Mouse (Mus musculus) heart, adult 11 months (tissue): ENCODE data around the gene Ear1.
"Not testable (repeated sequence)": the region's sequence is repeated elsewhere in the genome, so short reads cannot be mapped to it uniquely, and the experiment has no call there.

ENCODE experiments used
- DNase-seq: peaks from one replicate; pipeline ENCODE4 v3.0.0; 2022

The Ear1 gene

GRCm38 (mm10) chr14:43875417-43875816 is at the start of gene Ear1:
TSS of gene Ear1 (minus strand) at chr14:43875517.
- DNase-seq = not testable (repeated sequence)

DNA sequence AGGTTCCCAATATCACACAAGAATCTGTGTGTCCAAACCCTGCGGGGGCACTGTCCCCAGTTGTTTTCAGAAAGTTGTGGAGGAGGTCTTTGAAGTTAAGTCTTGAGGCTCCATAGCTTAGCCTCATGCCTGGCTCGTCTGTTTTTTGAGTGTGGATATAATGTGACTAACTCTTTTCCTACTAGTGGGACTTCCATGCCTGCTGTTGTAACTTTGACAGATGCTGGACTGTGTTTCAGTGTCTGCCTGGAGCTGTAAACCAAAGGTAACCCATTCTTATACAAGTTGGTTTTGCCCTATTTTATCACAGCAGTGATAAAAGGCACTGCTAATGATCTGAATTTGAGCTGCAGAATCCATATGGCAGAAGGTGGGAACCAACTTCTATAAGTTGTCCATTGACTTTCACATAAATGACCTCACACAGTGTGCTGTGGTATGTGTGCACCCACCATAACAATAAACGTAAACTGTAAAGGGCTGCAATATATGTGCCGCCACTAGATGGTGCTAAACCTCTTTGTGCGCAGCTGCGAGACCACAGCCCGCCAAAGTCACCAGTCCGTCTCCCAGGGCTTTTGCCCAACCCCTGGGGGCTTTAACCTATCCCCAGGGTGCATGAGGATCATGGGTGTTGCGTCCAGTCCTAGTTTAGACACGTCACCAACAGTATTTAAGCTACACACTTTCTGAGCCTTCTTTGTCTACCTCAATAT is 49.5 kb upstream of the Ear1 start, which contains the start of gene Gm8113:
Gm8113 (plus strand) TSS at position 703 of the 716 bp plus-strand sequence.
- DNase-seq = peak; percentile 92

DNA sequence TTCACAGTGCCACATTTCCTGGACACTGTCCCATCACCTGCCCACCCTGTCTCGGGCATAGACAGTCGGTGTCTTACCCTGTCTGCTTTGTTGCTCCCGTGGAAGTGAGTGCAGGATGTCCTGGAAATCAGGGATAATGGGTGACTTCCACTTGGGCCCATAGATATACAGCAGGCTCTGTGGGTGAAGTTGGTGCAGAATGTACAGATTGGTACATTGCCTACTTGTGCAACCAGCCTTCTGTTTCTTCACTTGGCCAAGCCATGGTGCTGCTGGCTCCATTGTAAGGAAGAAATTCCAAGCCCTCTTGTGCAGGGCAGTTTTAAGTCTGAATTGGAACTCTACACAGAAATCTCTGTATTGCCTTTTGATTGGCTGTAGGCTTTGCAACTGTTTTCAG is 48.1 kb upstream of the Ear1 start, which contains the start of gene Ear10:
Ear10 (minus strand) TSS at position 101 of the 400 bp plus-strand sequence.
- not testable (repeated sequence) for DNase-seq

- not testable (repeated sequence) for DNase-seq
Measured at GRCm38 (mm10) chr14:43918214-43918613, 42.9 kb upstream of the Ear1 start.

DNA sequence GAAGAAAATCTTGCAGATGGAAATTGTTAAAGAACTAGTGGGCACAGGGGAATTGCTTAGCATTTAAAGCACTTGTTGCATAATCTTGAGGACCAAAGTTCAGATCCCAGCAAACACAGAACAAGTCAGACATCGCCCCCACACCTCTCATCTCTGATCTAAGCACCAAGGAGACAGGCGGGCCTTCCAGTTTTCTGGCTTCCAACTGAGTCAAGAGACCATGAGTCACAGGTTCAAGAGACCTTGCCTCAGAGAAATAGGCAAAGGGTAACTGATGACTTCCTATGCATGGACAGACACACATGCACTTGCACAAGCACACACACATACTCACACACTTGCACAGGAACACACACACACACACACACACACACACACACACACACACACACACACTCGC is 23.3 kb upstream of the Ear1 start:
- not testable (repeated sequence) for DNase-seq

GRCm38 (mm10) chr14:43895357-43895756 is 20.0 kb upstream of the Ear1 start:
- DNase-seq = not testable (repeated sequence)

GRCm38 (mm10) chr14:43891288-43891687 is 16.0 kb upstream of the Ear1 start:
- DNase-seq = not testable (repeated sequence)

DNA sequence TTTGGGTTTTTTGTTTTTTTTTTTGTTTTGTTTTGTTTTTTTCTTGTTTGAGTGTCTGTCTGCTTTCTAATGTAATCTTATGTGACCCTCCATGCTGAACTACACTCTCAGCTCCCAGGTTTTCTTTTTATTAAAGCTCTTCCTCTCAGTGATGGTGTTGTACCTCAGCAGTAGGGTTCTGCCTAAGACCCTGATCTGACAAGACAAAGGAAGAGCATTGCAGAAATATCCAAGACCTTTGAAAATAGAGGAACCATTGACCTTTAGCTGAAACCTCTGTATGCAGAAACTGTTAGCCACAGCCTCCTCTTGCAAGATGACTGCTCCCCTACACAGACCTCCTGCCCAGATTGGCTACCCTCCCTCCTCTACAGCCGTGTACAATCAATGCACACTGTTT is 10.9 kb upstream of the Ear1 start:
- DNase-seq = not testable (repeated sequence)

GRCm38 (mm10) chr14:43879966-43880545 is 4.7 kb upstream of the Ear1 start:
- not testable (repeated sequence) for DNase-seq

DNA sequence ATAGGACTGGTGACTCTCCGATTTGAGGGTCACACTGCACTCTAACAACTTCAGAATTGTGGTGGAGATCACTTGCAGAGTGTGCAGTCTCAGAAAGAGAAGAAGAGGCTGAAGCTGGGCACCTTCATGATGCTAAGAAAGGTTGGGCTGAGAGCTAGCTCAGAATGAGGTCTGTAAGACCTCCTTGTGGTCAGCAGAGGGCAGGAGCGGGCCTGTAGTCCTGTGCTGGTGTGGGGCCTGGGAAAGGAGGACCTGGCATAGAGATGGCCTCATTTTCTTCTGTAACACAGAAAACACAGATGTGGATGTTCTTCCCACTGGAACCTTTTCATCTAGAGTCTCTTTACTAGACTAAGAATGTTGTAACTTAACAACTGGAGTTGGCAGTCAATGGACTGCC is 2.5 kb upstream of the Ear1 start:
- DNase-seq = not testable (repeated sequence)

DNA sequence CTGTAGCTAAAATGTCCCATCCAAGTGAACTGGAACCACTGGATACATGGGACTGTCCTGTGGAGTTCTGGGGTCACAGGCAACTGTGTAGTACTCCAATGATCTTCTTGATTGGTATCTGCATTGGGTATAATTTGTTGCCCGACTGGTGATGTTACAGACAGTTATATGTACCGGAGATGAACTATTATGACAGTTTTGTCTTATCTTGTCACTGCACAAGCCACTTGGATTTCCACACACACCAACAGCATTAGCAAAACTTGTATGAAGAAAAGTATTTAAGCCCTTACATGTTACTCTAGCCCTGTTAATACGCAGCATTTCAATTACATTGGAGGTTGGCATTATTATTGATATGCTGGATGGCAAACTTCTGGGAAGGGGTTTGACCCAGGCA is 455 bp downstream of the Ear1 start:
- not testable (repeated sequence) for DNase-seq

DNA sequence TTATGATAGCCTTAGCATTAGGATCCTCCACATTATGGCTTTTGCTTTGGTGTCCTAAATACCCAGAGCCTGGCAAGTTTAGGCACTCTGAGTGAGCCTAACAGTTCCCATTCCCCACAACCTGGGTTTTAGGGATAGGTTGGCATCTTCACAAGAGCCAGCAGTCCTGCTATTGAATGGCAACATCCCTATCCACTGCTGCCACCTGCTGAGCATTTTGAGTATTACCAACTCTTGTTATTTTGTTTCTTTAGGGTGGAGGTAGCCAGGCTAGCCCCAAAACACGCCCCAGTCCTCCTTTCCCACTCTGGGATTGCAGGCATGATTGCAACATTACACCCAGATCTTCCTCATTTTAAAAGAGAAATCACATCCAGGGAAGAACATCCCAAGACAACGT is 14.8 kb downstream of the Ear1 start:
- DNase-seq = not testable (repeated sequence)

DNA sequence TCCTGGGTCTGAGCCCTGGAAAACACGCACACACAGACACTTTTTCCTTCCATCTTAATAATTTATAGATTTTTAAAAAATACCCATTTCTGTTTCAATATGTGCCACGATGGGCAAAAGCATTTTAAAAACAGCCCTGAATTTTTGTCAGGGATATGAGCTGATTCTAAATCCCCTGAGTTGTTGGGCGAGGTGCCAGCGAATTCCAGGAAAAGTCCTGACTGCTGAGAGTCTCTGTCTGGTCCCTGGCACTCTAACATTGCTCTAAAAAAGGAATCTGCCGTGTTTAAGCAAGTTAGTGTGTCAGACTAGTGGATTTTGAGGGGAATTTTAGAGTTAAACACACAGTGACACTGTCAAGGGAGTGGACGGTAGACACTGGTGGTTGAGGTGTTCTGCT is 15.9 kb downstream of the Ear1 start:
- not testable (repeated sequence) for DNase-seq

DNA sequence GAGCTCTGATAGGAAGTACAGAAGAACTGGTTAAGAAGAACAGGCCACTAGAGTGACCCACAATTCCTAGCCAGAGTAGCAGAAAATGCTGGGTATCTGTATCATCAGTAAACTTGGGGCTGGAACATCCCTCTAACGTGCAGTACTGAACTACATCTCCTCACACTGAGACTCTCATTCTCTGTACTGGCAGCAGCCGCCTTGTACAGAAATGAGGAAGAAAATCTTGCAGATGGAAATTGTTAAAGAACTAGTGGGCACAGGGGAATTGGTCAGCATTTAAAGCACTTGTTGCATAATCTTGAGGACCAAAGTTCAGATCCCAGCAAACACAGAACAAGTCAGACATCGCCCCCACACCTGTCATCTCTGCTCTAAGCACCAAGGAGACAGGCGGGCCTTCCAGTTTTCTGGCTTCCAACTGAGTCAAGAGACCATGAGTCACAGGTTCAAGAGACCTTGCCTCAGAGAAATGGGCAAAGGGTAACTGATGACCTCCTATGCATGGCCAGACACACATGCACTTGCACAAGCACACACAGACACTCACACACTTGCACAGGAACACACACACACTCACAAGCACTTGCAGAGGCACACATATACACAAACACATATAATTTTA is 31.3 kb downstream of the Ear1 start:
- not testable (repeated sequence) for DNase-seq

DNA sequence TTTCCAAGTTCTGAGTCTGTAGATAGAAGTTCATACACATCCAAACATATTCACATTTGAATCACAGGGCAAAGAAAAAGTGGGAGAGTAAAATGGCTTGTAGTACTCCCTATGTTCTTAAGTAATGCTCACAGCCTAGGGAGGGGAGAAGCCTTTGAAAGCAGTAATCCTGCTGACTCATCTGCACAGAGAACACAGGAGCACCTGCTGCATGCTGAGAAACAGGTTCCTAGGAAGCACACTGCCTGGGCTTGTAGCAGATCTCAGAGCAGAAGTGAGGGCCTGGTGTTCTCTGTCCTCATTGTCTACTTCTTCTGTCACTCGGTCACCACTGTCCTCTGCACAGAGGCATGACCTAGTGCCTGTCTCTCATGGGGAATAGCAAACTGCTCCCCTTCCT is 34.3 kb downstream of the Ear1 start:
- not testable (repeated sequence) for DNase-seq

DNA sequence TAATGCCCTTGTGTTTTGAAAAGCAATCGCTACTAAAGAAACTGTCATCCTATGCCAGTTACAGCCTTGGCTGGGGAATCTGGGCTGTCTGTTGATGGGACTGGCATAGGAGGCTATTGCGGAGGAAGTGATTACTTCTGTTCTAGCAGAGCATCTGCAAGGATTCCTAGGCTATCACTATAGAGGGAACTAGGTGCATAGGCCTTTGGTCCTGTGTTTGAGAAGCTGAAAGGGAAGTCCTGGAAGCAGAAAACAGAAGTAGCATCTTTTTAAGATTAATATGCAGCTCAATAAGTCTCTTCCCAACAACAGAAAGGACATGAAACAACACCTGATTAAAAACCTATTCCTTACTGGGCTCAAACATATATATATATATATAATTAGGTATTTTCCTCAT is 40.0 kb downstream of the Ear1 start:
- DNase-seq = not testable (repeated sequence)

DNA sequence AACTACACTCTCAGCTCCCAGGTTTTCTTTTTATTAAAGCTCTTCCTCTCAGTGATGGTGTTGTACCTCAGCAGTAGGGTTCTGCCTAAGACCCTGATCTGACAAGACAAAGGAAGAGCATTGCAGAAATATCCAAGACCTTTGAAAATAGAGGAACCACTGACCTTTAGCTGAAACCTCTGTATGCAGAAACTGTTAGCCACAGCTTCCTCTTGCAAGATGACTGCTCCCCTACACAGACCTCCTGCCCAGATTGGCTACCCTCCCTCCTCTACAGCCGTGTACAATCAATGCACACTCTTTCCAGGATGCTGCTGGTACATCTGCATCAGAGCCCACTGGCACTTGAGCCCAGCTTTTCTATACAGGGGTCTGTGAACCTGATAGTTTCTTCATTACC is 44.9 kb downstream of the Ear1 start:
- DNase-seq = peak; percentile 90

GRCm38 (mm10) chr14:43824176-43824575 is 51.1 kb downstream of the Ear1 start:
- not testable (repeated sequence) for DNase-seq

DNA sequence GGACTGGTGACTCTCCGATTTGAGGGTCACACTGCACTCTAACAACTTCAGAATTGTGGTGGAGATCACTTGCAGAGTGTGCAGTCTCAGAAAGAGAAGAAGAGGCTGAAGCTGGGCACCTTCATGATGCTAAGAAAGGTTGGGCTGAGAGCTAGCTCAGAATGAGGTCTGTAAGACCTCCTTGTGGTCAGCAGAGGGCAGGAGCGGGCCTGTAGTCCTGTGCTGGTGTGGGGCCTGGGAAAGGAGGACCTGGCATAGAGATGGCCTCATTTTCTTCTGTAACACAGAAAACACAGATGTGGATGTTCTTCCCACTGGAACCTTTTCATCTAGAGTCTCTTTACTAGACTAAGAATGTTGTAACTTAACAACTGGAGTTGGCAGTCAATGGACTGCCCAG is 53.4 kb downstream of the Ear1 start:
- not testable (repeated sequence) for DNase-seq

DNA sequence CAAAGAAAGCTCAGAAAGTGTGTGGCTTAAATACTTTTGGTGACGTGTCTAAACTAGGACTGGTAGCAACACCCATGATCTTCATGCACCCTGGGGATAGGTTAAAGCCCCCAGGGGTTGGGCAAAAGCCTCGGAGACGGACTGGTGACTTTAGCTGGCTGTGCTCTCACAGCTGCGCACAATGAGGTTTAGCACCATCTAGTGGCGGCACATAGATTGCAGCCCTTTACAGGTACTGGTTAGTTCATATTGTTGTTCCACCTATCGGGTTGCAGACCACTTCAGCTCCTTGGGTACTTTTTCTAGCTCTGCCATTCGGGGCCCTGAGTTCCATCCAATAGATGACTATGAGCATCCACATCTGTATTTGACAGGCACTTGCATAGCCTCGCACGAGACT is 62.9 kb downstream of the Ear1 start:
- not testable (repeated sequence) for DNase-seq

DNA sequence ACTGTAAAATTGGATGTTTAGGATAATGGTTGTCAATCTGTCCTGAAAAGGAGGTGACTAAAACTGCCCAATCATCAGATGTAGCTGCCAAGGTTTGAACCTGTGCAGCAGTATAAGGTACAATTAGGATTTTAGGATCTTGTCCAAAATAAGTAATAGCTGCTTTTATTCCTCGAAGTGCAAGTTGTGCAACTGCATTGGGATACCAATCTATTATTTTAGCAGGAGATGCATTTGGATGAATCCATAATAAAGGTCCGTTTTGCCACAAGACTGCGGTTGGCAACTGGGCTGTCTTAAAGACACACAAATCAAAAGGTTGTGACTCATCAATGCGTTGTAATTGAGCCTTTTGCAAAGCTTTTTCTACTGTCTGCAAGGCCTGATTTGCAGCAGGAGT is 67.2 kb downstream of the Ear1 start:
- not testable (repeated sequence) for DNase-seq

DNA sequence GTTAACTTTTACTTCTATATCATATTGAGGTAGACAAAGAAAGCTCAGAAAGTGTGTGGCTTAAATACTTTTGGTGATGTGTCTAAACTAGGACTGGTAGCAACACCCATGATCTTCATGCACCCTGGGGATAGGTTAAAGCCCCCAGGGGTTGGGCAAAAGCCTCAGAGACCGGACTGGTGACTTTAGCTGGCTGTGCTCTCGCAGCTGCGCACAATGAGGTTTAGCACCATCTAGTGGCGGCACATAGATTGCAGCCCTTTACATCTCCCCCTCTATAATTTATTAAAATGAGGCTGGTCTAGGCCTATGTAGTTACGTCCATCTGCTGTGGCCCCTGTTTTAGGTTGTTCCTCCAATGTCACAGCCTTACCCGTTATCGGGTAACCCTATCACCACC is 70.9 kb downstream of the Ear1 start:
- not testable (repeated sequence) for DNase-seq

DNA sequence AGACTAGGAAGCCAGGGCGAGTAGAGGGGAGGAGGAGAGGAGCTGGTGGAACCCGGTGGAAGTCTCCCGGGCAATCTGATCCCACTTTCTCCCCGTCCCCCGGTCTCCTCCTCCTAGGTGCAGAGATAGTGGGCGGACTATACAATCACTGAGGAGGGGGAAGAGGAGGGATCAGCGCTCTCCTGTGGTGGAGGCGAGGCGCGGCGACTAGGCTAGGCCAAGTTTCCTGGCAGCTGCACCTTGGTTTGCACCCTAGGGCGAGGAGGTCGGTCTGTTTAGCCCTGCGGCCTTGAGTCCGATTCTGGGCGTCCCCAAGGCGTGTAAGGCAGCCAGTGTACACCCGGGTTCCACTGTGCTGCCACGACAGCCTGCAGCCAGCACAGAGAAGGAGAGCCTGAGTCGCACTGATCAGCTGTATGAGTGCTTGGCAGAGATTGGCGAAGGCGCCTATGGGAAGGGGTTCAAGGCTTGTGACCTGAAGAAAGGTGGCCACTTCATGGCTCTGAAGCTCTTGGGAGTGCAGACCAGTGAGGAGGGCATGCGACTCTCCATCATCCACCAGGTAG is 78.3 kb downstream of the Ear1 start:
- not testable (repeated sequence) for DNase-seq
